Mouse (Mus musculus) kidney, postnatal 0 days (tissue): Measurements from ENCODE around the gene Per2. TPM values are rescaled to one million over a fixed set of nuclear protein-coding genes. Genes with fewer than 3 reads are reported as not detected.

Experiments used
- ATAC-seq: fragments of 200-750 bp; cut with Nextera tagmentation; replicated peaks from 2 replicates; pipeline ENCODE4 v1.8.0; 2017; ENCODE audit warnings: low read depth, moderate number of reproducible peaks, moderate TSS enrichment, moderate library complexity; ENCODE audit not compliant: low FRiP score
- DNase-seq: peaks from one replicate; pipeline ENCODE4 v3.0.0-alpha.2; 2016; ENCODE audit warnings: low spot score
- H3K27ac ChIP-seq: fragments of 300-500 bp; sonication (generic); 2 replicates; pipeline ENCODE4 v1.5.1; 2014; ENCODE audit warnings: mild to moderate bottlenecking
- H3K27me3 ChIP-seq: fragments of 300-500 bp; sonication (generic); 2 replicates; pipeline ENCODE4 v1.6.1; 2014; ENCODE audit warnings: low read length, mixed read lengths; ENCODE audit not compliant: insufficient read depth
- H3K36me3 ChIP-seq: fragments of 300-500 bp; sonication (generic); 2 replicates; pipeline ENCODE4 v1.6.1; 2014; ENCODE audit warnings: low read length, mixed read lengths; ENCODE audit not compliant: insufficient read depth
- H3K4me1 ChIP-seq: fragments of 300-500 bp; sonication (generic); replicated peaks from 2 replicates; pipeline ENCODE4 v1.6.1; 2014; ENCODE audit warnings: antibody characterized with exemption, low read length, mixed read lengths; ENCODE audit not compliant: insufficient read depth
- H3K4me2 ChIP-seq: fragments of 300-500 bp; sonication (generic); 2 replicates; pipeline ENCODE4 v1.6.1; 2014; ENCODE audit warnings: mild to moderate bottlenecking, low read length, moderate library complexity, mixed read lengths
- H3K4me3 ChIP-seq: fragments of 300-500 bp; sonication (generic); replicated peaks from 2 replicates; pipeline ENCODE4 v1.5.1; 2014; ENCODE audit warnings: low read depth, low read length
- H3K9ac ChIP-seq: fragments of 300-500 bp; sonication (generic); 2 replicates; pipeline ENCODE4 v1.6.1; 2014; ENCODE audit warnings: low read depth, low read length
- H3K9me3 ChIP-seq: fragments of 300-500 bp; sonication (generic); replicated peaks from 2 replicates; pipeline ENCODE4 v1.6.1; 2016; ENCODE audit warnings: low read length, inconsistent platforms, mixed read lengths
- CTCF ChIP-seq: IDR thresholded peaks from 2 replicates; pipeline ENCODE4 v1.5.1; 2016; ENCODE audit warnings: antibody characterized with exemption, low read depth, mild to moderate bottlenecking, moderate library complexity
- WGBS: fragments of 180-500 bp; shearing (Covaris S2); extraction: QIAGEN DNeasy Blood & Tissue Kit; methylation state at CpG from one replicate; pipeline ENCODE4 v1.1.7; 2014; 5-methylcytosine and 5-hydroxymethylcytosine counted together
- polyA plus RNA-seq: library from polyadenylated mRNA; unstranded; fragments of >200 nt; fragmentation: Nextera tagmentation; extraction: Ambion mirVana; gene quantifications from 2 replicates; pipeline ENCODE4 v1.2.1, GENCODE M21; 2015

Per2 gene
- polyA plus RNA-seq, 1 experiment from 2014 or later, result 2.7 TPM

DNA sequence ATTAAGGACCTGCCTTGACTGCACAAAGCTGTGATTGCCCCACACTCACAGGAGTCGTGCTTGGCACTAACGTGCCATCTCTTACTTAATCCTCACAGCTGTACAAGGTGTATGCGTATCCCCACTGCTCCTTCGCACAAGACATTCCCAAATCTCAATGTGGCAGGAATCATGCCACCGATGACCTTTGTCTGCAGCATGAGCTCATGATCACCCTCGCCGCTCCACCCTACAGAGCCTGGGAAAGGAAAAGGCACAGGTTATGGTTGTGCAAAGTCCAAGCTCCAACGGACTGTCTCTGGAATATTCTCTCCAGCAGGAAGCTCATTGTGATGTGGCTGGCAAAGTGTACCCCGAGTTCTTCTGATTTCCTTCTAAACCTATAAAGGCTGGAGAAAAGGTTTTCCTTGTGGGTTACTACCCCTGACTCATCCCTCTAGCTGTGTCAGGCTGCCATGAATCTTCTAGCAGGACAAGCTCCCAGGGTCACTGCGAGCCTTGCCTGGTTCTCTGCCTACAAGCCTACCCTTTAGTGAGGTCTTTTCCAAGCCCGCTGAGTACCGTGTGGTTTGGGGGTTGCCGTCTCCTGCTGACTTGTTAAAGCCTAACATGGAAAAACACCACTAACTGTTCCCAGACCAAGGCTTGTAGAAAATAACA, 4.3 kb upstream of the Per2 start:
- H3K27ac ChIP-seq, result no peak overlapping the region
- H3K27me3 ChIP-seq, result no peaks in the 10 kb centered on the region
- peaks cover 9% of the 10 kb centered on the region; the same call in 1 of the 2 replicates for H3K4me1 ChIP-seq
- TF ChIP-seq CTCF, result no peak
- H3K36me3 ChIP-seq, result no peaks in the 10 kb centered on the region
- DNase-seq (no peak), ATAC-seq (no peak)
- no peak overlapping the region for H3K4me2 ChIP-seq
- no peak overlapping the region for H3K4me3 ChIP-seq
- no peaks in the 10 kb centered on the region for H3K9me3 ChIP-seq
- no peak overlapping the region for H3K9ac ChIP-seq
- WGBS, result 88% methylated on average over 13 of the region's 13 CpGs

DNA sequence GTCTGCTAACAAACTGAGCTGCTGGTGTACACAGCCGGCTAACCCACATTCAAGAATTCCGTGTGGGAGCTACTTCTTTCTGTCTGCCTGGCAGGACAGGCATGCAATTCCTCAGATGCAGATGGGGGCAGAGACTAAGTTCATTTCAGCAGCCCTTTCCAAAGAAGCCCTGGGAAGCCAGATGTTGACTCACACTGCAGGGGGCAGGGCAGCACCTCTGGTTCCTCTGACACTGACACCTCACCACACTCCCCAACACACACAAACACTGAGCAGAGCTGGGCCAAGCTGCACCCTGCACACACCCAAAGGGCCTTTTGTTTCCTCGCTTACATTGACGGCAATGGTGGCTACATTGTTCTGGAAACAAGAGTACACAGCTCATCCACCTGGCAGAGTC, 1.4 kb upstream of the Per2 start:
- H3K4me1 ChIP-seq, result peaks cover 34% of the 10 kb centered on the region

DNA sequence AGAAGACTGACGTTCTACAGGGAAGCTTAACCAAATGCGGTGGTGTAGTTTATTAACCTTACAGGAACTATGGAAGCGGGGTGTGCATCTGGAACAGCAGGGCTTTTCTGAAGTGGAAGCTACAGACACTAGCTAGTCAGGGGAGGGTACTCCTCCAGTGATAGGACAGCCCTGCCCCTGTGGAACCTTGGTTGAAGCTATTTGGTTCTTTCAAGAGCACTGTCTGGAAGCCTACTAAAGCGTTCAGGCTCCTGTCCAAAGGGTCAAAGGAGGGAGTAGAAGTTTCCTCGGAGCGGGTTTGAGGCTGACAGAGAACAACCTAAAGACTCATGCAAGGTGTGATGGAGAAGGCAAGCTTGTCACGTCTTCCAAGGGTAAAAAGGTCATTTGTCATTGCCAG, 945 bp upstream of the Per2 start:
- ATAC-seq, result no peak
- H3K27ac ChIP-seq, result peak overlapping the region; percentile 10; the same call in 1 of the 2 replicates
- no peaks in the 10 kb centered on the region for H3K9me3 ChIP-seq
- H3K27me3 ChIP-seq, result no peaks in the 10 kb centered on the region
- H3K9ac ChIP-seq, result 0 out of 2 replicates have a peak overlapping the region, but pooled peaks have one; percentile 36
- WGBS, result 34% methylated on average over 7 of the region's 7 CpGs
- peak overlapping the region; percentile 85 for H3K4me2 ChIP-seq
- H3K36me3 ChIP-seq, result no peaks in the 10 kb centered on the region
- no peak overlapping the region for H3K4me3 ChIP-seq
- TF ChIP-seq CTCF, result no peak
- H3K4me1 ChIP-seq, result peaks cover 39% of the 10 kb centered on the region
- DNase-seq, result no peak

More for the DNA sequence above, 1.4 kb upstream of the Per2 start:
- no peak overlapping the region for H3K4me2 ChIP-seq
- 51% methylated on average over 4 of the region's 4 CpGs for WGBS
- no peaks in the 10 kb centered on the region for H3K36me3 ChIP-seq
- no peak overlapping the region for H3K27ac ChIP-seq
- TF ChIP-seq CTCF, result 0 out of 2 replicates have a peak, but pooled peaks have one; percentile 10
- H3K4me3 ChIP-seq, result no peak overlapping the region
- H3K27me3 ChIP-seq, result no peaks in the 10 kb centered on the region
- ATAC-seq, result no peak
- no peaks in the 10 kb centered on the region for H3K9me3 ChIP-seq
- H3K9ac ChIP-seq, result no peak overlapping the region
- no peak for DNase-seq

DNA sequence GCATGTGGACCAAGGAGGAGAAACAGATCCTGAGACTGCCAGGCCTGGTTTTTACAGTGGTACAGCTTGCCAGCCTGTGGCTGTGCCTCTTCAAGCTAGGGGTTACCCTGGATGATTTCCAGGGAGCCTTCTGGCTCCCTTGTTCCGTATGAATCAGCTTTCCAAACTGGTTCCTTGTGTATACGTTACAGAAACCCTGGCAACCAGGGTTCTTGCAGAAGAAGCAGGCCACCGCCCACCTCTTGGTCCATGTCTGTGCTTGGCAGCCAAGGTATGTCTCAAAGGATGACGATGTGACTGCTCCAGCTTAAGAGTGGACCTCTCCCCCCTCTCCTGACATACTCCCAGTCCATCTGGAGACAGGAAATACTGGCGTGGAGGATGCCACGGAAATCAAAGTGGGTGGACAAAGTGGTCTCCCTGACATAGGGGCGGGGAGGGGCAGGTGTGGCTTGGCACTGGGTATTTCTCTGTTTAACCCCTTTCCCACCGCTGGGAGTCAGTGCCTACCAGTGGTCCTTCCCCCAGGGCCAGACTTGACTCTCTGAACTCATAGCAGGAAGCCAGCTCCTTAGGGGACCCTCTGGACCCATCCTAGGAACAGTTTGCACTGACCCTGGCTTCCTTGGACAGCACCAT, 782 bp downstream of the Per2 start:
- no peaks in the 10 kb centered on the region for H3K27me3 ChIP-seq
- H3K4me1 ChIP-seq, result peaks cover 52% of the 10 kb centered on the region
- peak overlapping the region; percentile 75 for H3K27ac ChIP-seq
- no peaks in the 10 kb centered on the region for H3K36me3 ChIP-seq
- TF ChIP-seq CTCF, result peak; percentile 16; the same call in 1 of the 2 replicates
- peak overlapping the region; percentile 85 for H3K4me2 ChIP-seq
- H3K9ac ChIP-seq, result peak overlapping the region; percentile 80
- 8% methylated on average over 8 of the region's 8 CpGs for WGBS
- peak overlapping the region; percentile 69 for H3K4me3 ChIP-seq
- no peaks in the 10 kb centered on the region for H3K9me3 ChIP-seq
- DNase-seq, result peak; percentile 71
- no peak for ATAC-seq

DNA sequence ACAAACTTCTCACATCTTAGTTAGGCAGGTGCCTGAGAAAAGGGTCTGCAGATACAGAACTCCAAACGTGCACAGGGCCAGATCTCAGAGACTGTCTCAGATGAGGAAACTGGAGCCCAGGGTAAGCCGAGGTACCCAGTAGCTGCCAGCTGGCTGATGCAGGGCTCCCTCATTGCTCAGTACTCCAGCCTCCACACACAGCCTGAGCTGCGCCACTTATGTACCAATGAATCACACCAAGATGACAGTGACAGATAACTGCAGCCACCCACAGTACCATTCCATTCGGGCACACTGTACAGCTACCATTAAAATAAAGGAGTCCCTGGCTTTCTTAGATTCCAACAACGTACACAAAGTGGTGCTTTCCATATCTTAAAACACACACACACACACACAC, 1.4 kb downstream of the Per2 start:
- no peak for DNase-seq
- no peak for TF ChIP-seq CTCF
- H3K4me1 ChIP-seq, result peaks cover 52% of the 10 kb centered on the region
- peak overlapping the region; percentile 75; the same call in 1 of the 2 replicates for H3K27ac ChIP-seq
- H3K9ac ChIP-seq, result no peak overlapping the region
- H3K27me3 ChIP-seq, result no peaks in the 10 kb centered on the region
- 0 out of 2 replicates have a peak overlapping the region, but pooled peaks have one; percentile 69 for H3K4me3 ChIP-seq
- no peaks in the 10 kb centered on the region for H3K36me3 ChIP-seq
- WGBS, result 51% methylated on average over 5 of the region's 5 CpGs
- peak overlapping the region; percentile 85 for H3K4me2 ChIP-seq
- ATAC-seq, result no peak
- no peaks in the 10 kb centered on the region for H3K9me3 ChIP-seq

DNA sequence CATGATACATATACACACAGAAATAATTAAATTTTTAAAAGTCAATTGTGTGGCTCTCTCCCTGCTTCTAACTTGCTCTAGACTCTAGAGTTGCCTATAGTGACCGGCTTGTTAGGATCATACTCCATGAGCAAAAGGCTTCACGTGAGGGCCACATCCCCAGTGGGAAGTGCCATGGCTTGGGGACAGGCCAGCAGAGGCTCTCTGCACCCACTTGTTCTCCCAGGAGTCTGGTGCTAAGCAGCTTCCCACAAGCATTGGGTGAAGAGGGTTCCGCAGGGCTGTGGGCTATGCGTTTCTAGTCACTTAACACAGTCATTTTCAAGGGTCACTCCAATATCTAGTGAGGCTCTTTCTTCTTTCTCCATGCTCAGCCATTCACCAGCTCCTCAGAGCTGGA, 2.0 kb downstream of the Per2 start:
- no peaks in the 10 kb centered on the region for H3K27me3 ChIP-seq
- ATAC-seq, result no peak
- TF ChIP-seq CTCF, result no peak
- peak overlapping the region; percentile 92 for H3K27ac ChIP-seq
- H3K9ac ChIP-seq, result no peak overlapping the region
- peak overlapping the region; percentile 85; the same call in 1 of the 2 replicates for H3K4me2 ChIP-seq
- no peaks in the 10 kb centered on the region for H3K9me3 ChIP-seq
- no peaks in the 10 kb centered on the region for H3K36me3 ChIP-seq
- no peak overlapping the region for H3K4me3 ChIP-seq
- H3K4me1 ChIP-seq, result peaks cover 55% of the 10 kb centered on the region
- 90% methylated on average over 4 of the region's 4 CpGs for WGBS
- DNase-seq, result no peak
